Mouse (Mus musculus) activated CD4-positive, CD25-positive, alpha-beta regulatory T cell, adult 4 months (primary cell): ENCODE measurements around the gene Cma1. TPM values are rescaled to one million over a fixed set of nuclear protein-coding genes. Genes with fewer than 3 reads are reported as not detected.

Experiments
- polyA plus RNA-seq, 2 experiments: library from polyadenylated mRNA; unstranded; fragments of 100-300 nt; shearing (Covaris generic); gene quantifications; one replicate each; pipeline ENCODE4 v1.2.1; 2017

Cma1 gene
- polyA plus RNA-seq, 2 experiments from 2014 or later: not detected

Other genes starting within 250 kb of the Cma1 start
- not detected for gene Tgm1, start 230.7 kb downstream of the Cma1 start, polyA plus RNA-seq
- gene Rabggta, start 222.4 kb downstream of the Cma1 start, polyA plus RNA-seq: 10 to 100 TPM; 53.3 to 60.8 TPM
- gene Dhrs1, start 199.0 kb downstream of the Cma1 start, polyA plus RNA-seq: 10 to 100 TPM; 46.4 to 48.9 TPM
- gene Nop9, start 199.0 kb downstream of the Cma1 start, polyA plus RNA-seq: 1 to 10 TPM; 6.0 to 8.2 TPM
- not detected for gene Cideb, start 186.2 kb downstream of the Cma1 start, polyA plus RNA-seq
- under 1 TPM in 1 of 2 experiments, not detected in 1; 0.40 TPM for gene Ltb4r2, start 183.2 kb downstream of the Cma1 start, polyA plus RNA-seq
- 1 to 10 TPM; 2.5 to 5.6 TPM for gene Ltb4r1, start 178.7 kb downstream of the Cma1 start, polyA plus RNA-seq
- gene Adcy4, start 160.6 kb downstream of the Cma1 start, polyA plus RNA-seq: under 1 TPM in 1 of 2 experiments, not detected in 1; 0.08 TPM
- gene Ripk3, start 155.8 kb downstream of the Cma1 start, polyA plus RNA-seq: 10 to 100 TPM; 94.3 to 99.3 TPM
- not detected for gene Nfatc4, start 121.5 kb downstream of the Cma1 start, polyA plus RNA-seq
- under 1 TPM in 1 of 2 experiments, not detected in 1; 0.08 TPM for gene Nynrin, start 90.7 kb downstream of the Cma1 start, polyA plus RNA-seq
- gene Cbln3, start 60.3 kb downstream of the Cma1 start, polyA plus RNA-seq: under 1 TPM in 1 of 2 experiments, not detected in 1; 0.24 TPM
- 10 to 100 TPM in 1 of 2 experiments, 1 to 10 TPM in 1; 9.9 to 11.6 TPM for gene Khnyn, start 59.7 kb downstream of the Cma1 start, polyA plus RNA-seq
- gene Sdr39u1, start 44.4 kb downstream of the Cma1 start, polyA plus RNA-seq: 10 to 100 TPM; 66.2 to 86.2 TPM
- gene Cma2, start 6.3 kb upstream of the Cma1 start, polyA plus RNA-seq: not detected
- gene Mcpt1, start 73.3 kb upstream of the Cma1 start, polyA plus RNA-seq: not detected
- gene Mcpt9, start 85.8 kb upstream of the Cma1 start, polyA plus RNA-seq: not detected
- not detected for gene Mcpt2, start 97.4 kb upstream of the Cma1 start, polyA plus RNA-seq
- not detected for gene Mcpt4, start 117.6 kb upstream of the Cma1 start, polyA plus RNA-seq
- gene Mcpt8, start 140.6 kb upstream of the Cma1 start, polyA plus RNA-seq: not detected
- not detected for gene Ctsg, start 157.9 kb upstream of the Cma1 start, polyA plus RNA-seq
- not detected for gene Gzme, start 175.9 kb upstream of the Cma1 start, polyA plus RNA-seq
- not detected for gene Gzmd, start 187.9 kb upstream of the Cma1 start, polyA plus RNA-seq
- not detected for gene Gzmg, start 214.9 kb upstream of the Cma1 start, polyA plus RNA-seq
- not detected for gene Gzmn, start 229.9 kb upstream of the Cma1 start, polyA plus RNA-seq